Mouse (Mus musculus): ENCODE results near the gene Dcaf11. TPM values are rescaled to one million over a fixed set of nuclear protein-coding genes. Genes with fewer than 3 reads are reported as not detected.
A peak's percentile ranks its signal among the peaks of the same experiment; 100 is the strongest.

Dcaf11 gene
- polyA plus RNA-seq, 1 experiment from 2014 or later = 102 TPM

- Histone ChIP-seq H3K4me2 (ENCODE audit: low read depth, low read length) (no peak overlapping the region), H3K4me1 (ENCODE audit: control insufficient read depth, insufficient read depth, low read length) (peaks cover 11% of the 10 kb centered on the region), H3K36me3 (ENCODE audit: control insufficient read depth, insufficient read depth, low read length) (peaks cover 15% of the 10 kb centered on the region; the same call in 1 of the 2 replicates), H3K9me3 (ENCODE audit: control insufficient read depth, low read length) (no peaks in the 10 kb centered on the region), H3K27ac (ENCODE audit: low read length) (no peak overlapping the region), H3K9ac (ENCODE audit: low read depth, low read length) (no peak overlapping the region), H3K27me3 (replicated peaks; ENCODE audit: control insufficient read depth, insufficient read depth, low read length) (no peaks in the 10 kb centered on the region), H3K4me3 (ENCODE audit: low read length) (no peak overlapping the region)
- no peak for ATAC-seq
- WGBS = 93% methylated on average over 11 of the region's 11 CpGs
Observed at GRCm38 (mm10) chr14:55563249-55563648, 3.4 kb downstream of the Dcaf11 start.

- no peaks in the 10 kb centered on the region for H3K27me3 ChIP-seq (replicated peaks; ENCODE audit: control insufficient read depth, insufficient read depth, low read length)
- no peak overlapping the region for H3K4me3 ChIP-seq (ENCODE audit: low read length)
- no peak overlapping the region for H3K9ac ChIP-seq (ENCODE audit: low read depth, low read length)
- 63% methylated on average over 3 of the region's 3 CpGs for WGBS
- H3K4me2 ChIP-seq (ENCODE audit: low read depth, low read length) = no peak overlapping the region
- no peak for ATAC-seq
- peaks cover 21% of the 10 kb centered on the region for H3K36me3 ChIP-seq (ENCODE audit: control insufficient read depth, insufficient read depth, low read length)
- peaks cover 11% of the 10 kb centered on the region for H3K4me1 ChIP-seq (ENCODE audit: control insufficient read depth, insufficient read depth, low read length)
- no peaks in the 10 kb centered on the region for H3K9me3 ChIP-seq (ENCODE audit: control insufficient read depth, low read length)
- H3K27ac ChIP-seq (ENCODE audit: low read length) = no peak overlapping the region
Observed at GRCm38 (mm10) chr14:55565748-55566147, 5.9 kb downstream of the Dcaf11 start.

- no peaks in the 10 kb centered on the region for H3K4me1 ChIP-seq (ENCODE audit: control insufficient read depth, insufficient read depth, low read length)
- WGBS = 83% methylated on average over 3 of the region's 3 CpGs
- H3K4me3 ChIP-seq (ENCODE audit: low read length) = no peak overlapping the region
- peaks cover 21% of the 10 kb centered on the region for H3K36me3 ChIP-seq (ENCODE audit: control insufficient read depth, insufficient read depth, low read length)
- ATAC-seq = no peak
- no peak overlapping the region for H3K4me2 ChIP-seq (ENCODE audit: low read depth, low read length)
- no peaks in the 10 kb centered on the region for H3K27me3 ChIP-seq (replicated peaks; ENCODE audit: control insufficient read depth, insufficient read depth, low read length)
- H3K9ac ChIP-seq (ENCODE audit: low read depth, low read length) = no peak overlapping the region
- H3K9me3 ChIP-seq (ENCODE audit: control insufficient read depth, low read length) = no peaks in the 10 kb centered on the region
- no peak overlapping the region for H3K27ac ChIP-seq (ENCODE audit: low read length)
Observed at GRCm38 (mm10) chr14:55567496-55567895, 7.7 kb downstream of the Dcaf11 start.

- Histone ChIP-seq H3K9ac (ENCODE audit: low read depth, low read length) (no peak overlapping the region), H3K27ac (ENCODE audit: low read length) (no peak overlapping the region), H3K9me3 (ENCODE audit: control insufficient read depth, low read length) (no peaks in the 10 kb centered on the region), H3K36me3 (ENCODE audit: control insufficient read depth, insufficient read depth, low read length) (peaks cover 12% of the 10 kb centered on the region), H3K4me3 (ENCODE audit: low read length) (no peak overlapping the region), H3K4me2 (ENCODE audit: low read depth, low read length) (no peak overlapping the region), H3K4me1 (ENCODE audit: control insufficient read depth, insufficient read depth, low read length) (0 out of 2 replicates have a peak, but pooled peaks cover 3% of the 10 kb centered on the region), H3K27me3 (replicated peaks; ENCODE audit: control insufficient read depth, insufficient read depth, low read length) (no peaks in the 10 kb centered on the region)
- ATAC-seq = no peak
- 80% methylated on average over 2 of the region's 2 CpGs for WGBS
Observed at GRCm38 (mm10) chr14:55570588-55570987, 10.8 kb downstream of the Dcaf11 start.

GRCm38 (mm10) chr14:55571760-55572159 lies 12.0 kb downstream of the Dcaf11 start:
- Histone ChIP-seq H3K4me3 (ENCODE audit: low read length) (no peak overlapping the region), H3K27ac (ENCODE audit: low read length) (no peak overlapping the region), H3K4me2 (ENCODE audit: low read depth, low read length) (no peak overlapping the region), H3K9me3 (ENCODE audit: control insufficient read depth, low read length) (no peaks in the 10 kb centered on the region), H3K36me3 (ENCODE audit: control insufficient read depth, insufficient read depth, low read length) (peaks cover 7% of the 10 kb centered on the region; the same call in 1 of the 2 replicates), H3K9ac (ENCODE audit: low read depth, low read length) (no peak overlapping the region), H3K27me3 (replicated peaks; ENCODE audit: control insufficient read depth, insufficient read depth, low read length) (no peaks in the 10 kb centered on the region), H3K4me1 (ENCODE audit: control insufficient read depth, insufficient read depth, low read length) (0 out of 2 replicates have a peak, but pooled peaks cover 3% of the 10 kb centered on the region)
- ATAC-seq = no peak

- Histone ChIP-seq H3K9ac (ENCODE audit: low read depth, low read length) (no peak within 1 kb of the TSS), H3K27me3 (replicated peaks; ENCODE audit: control insufficient read depth, insufficient read depth, low read length) (no peaks in the 10 kb centered on the region), H3K27ac (ENCODE audit: low read length) (no peak within 1 kb of the TSS), H3K9me3 (ENCODE audit: control insufficient read depth, low read length) (no peaks in the 10 kb centered on the region), H3K4me2 (ENCODE audit: low read depth, low read length) (no peak within 1 kb of the TSS), H3K4me3 (ENCODE audit: low read length) (no peak within 1 kb of the TSS), H3K36me3 (ENCODE audit: control insufficient read depth, insufficient read depth, low read length) (peaks cover 5% of the 10 kb centered on the region), H3K4me1 (ENCODE audit: control insufficient read depth, insufficient read depth, low read length) (peaks cover 15% of the 10 kb centered on the region)
- 69% methylated on average over 8 of the region's 8 CpGs for WGBS
- ATAC-seq = no peak
Observed at GRCm38 (mm10) chr14:55575302-55575701, 15.5 kb downstream of the Dcaf11 start, which contains the start of gene Fitm1. Gene Fitm1 (plus strand): TSS chr14:55575617.

GRCm38 (mm10) chr14:55575711-55576110 lies 15.9 kb downstream of the Dcaf11 start:
- no peak overlapping the region for H3K9ac ChIP-seq (ENCODE audit: low read depth, low read length)
- no peak for ATAC-seq

GRCm38 (mm10) chr14:55576376-55576775 lies 16.6 kb downstream of the Dcaf11 start:
- H3K9ac ChIP-seq (ENCODE audit: low read depth, low read length) = no peak overlapping the region
- no peak for ATAC-seq
- 81% methylated on average over 16 of the region's 16 CpGs for WGBS
- no peak overlapping the region for H3K4me2 ChIP-seq (ENCODE audit: low read depth, low read length)
- H3K4me1 ChIP-seq (ENCODE audit: control insufficient read depth, insufficient read depth, low read length) = peaks cover 15% of the 10 kb centered on the region
- H3K27ac ChIP-seq (ENCODE audit: low read length) = no peak overlapping the region
- no peaks in the 10 kb centered on the region for H3K27me3 ChIP-seq (replicated peaks; ENCODE audit: control insufficient read depth, insufficient read depth, low read length)
- H3K36me3 ChIP-seq (ENCODE audit: control insufficient read depth, insufficient read depth, low read length) = peaks cover 13% of the 10 kb centered on the region
- no peak overlapping the region for H3K4me3 ChIP-seq (ENCODE audit: low read length)
- H3K9me3 ChIP-seq (ENCODE audit: control insufficient read depth, low read length) = no peaks in the 10 kb centered on the region

More at GRCm38 (mm10) chr14:55575711-55576110, 15.9 kb downstream of the Dcaf11 start:
- WGBS = 73% methylated on average over 13 of the region's 13 CpGs
- Histone ChIP-seq H3K27me3 (replicated peaks; ENCODE audit: control insufficient read depth, insufficient read depth, low read length) (no peaks in the 10 kb centered on the region), H3K9me3 (ENCODE audit: control insufficient read depth, low read length) (no peaks in the 10 kb centered on the region), H3K4me3 (ENCODE audit: low read length) (no peak overlapping the region), H3K36me3 (ENCODE audit: control insufficient read depth, insufficient read depth, low read length) (peaks cover 8% of the 10 kb centered on the region), H3K4me1 (ENCODE audit: control insufficient read depth, insufficient read depth, low read length) (peaks cover 15% of the 10 kb centered on the region), H3K27ac (ENCODE audit: low read length) (no peak overlapping the region), H3K4me2 (ENCODE audit: low read depth, low read length) (no peak overlapping the region)

GRCm38 (mm10) chr14:55577871-55578667 lies 18.3 kb downstream of the Dcaf11 start, which contains the start of gene Psme1:
Gene Psme1 (plus strand): TSS chr14:55578123.
- H3K27ac ChIP-seq (ENCODE audit: low read length) = peak within 1 kb of the TSS; percentile 89
- peak within 1 kb of the TSS; percentile 96 for H3K9ac ChIP-seq (ENCODE audit: low read depth, low read length)
- H3K4me3 ChIP-seq (ENCODE audit: low read length) = peak within 1 kb of the TSS; percentile 92
- peaks cover 15% of the 10 kb centered on the region for H3K4me1 ChIP-seq (ENCODE audit: control insufficient read depth, insufficient read depth, low read length)
- H3K27me3 ChIP-seq (replicated peaks; ENCODE audit: control insufficient read depth, insufficient read depth, low read length) = no peaks in the 10 kb centered on the region
- no peaks in the 10 kb centered on the region for H3K9me3 ChIP-seq (ENCODE audit: control insufficient read depth, low read length)
- WGBS = under 1% methylated on average over 32 of the region's 32 CpGs
- H3K36me3 ChIP-seq (ENCODE audit: control insufficient read depth, insufficient read depth, low read length) = peaks cover 13% of the 10 kb centered on the region
- H3K4me2 ChIP-seq (ENCODE audit: low read depth, low read length) = peak within 1 kb of the TSS; percentile 81
- ATAC-seq = peak; percentile 94

Data from intestine, embryonic 16.5 days (tissue).